Mouse (Mus musculus) gastrocnemius, postnatal 4 days (tissue): ENCODE data around the gene Map3k14. TPM values are rescaled to one million over a fixed set of nuclear protein-coding genes. Genes with fewer than 3 reads are reported as not detected.
"Not testable (repeated sequence)": the region's sequence is repeated elsewhere in the genome, so short reads cannot be mapped to it uniquely, and the experiment has no call there.

Experiments used
- DNase-seq, 2 experiments: peaks; one replicate each; pipeline ENCODE4 v3.0.0; 2021 to 2022; ENCODE audit warnings: low spot score in 2 of 2, mixed read lengths in 2 of 2
- long read RNA-seq, 2 experiments: library from polyadenylated mRNA; stranded (forward); transcript quantifications; one replicate each; pipeline ENCODE4 v2.0.0; 2021
- total RNA-seq, 2 experiments: library from RNA; stranded (reverse); gene quantifications; 2 replicates each; pipeline ENCODE4 v1.2.3; 2021

Map3k14 gene
- 1 to 10 TPM; 7.7 to 7.8 TPM for total RNA-seq
- long read RNA-seq, experiment 1, full-length matches to known transcripts = 2 of 6 reads
- long read RNA-seq, experiment 1, partial matches to known transcripts = 3 of 6 reads
- long read RNA-seq, experiment 1, other reads (novel, unspliced or antisense) = 1 of 6 reads
- long read RNA-seq, experiment 2, full-length matches to known transcripts = 3 of 6 reads
- long read RNA-seq, experiment 2, partial matches to known transcripts = 2 of 6 reads
- long read RNA-seq, experiment 2, other reads (novel, unspliced or antisense) = 1 of 6 reads

GRCm38 (mm10) chr11:103267346-103268219, at the start of gene Map3k14:
Gene Map3k14 (minus strand): TSS chr11:103267472.
- DNase-seq = peak; percentile 99 to 100

- DNase-seq = no peak
These were observed 48.1 kb upstream of the Map3k14 start for GRCm38 (mm10) chr11:103315379-103315778.

- DNase-seq = no peak
These were observed 47.6 kb upstream of the Map3k14 start for GRCm38 (mm10) chr11:103314736-103315374.

- DNase-seq = no peak
These were observed 46.3 kb upstream of the Map3k14 start for GRCm38 (mm10) chr11:103313542-103313941.

- DNase-seq = no peak
These were observed 45.5 kb upstream of the Map3k14 start for GRCm38 (mm10) chr11:103312655-103313255.

GRCm38 (mm10) chr11:103311960-103312611, 44.8 kb upstream of the Map3k14 start:
- DNase-seq = peak; percentile 57 to 75

- no peak for DNase-seq
These were observed 42.8 kb upstream of the Map3k14 start for GRCm38 (mm10) chr11:103309956-103310574.

GRCm38 (mm10) chr11:103307910-103308309, 40.6 kb upstream of the Map3k14 start:
- DNase-seq = peak; percentile 52 to 75

GRCm38 (mm10) chr11:103304525-103304924, 37.3 kb upstream of the Map3k14 start:
- no peak for DNase-seq

GRCm38 (mm10) chr11:103294772-103295171, 27.5 kb upstream of the Map3k14 start:
- DNase-seq = no peak

- peak in 1 of 2 experiments; percentile 64 for DNase-seq
These were observed 26.8 kb upstream of the Map3k14 start for GRCm38 (mm10) chr11:103294066-103294465.

GRCm38 (mm10) chr11:103292890-103293287, 25.6 kb upstream of the Map3k14 start:
- no peak for DNase-seq

- peak; percentile 58 to 77 for DNase-seq
These were observed 25.0 kb upstream of the Map3k14 start for GRCm38 (mm10) chr11:103292152-103292889.

GRCm38 (mm10) chr11:103290841-103291240, 23.6 kb upstream of the Map3k14 start:
- DNase-seq = not testable (repeated sequence)

- DNase-seq = peak in 1 of 2 experiments; percentile 37
These were observed 21.2 kb upstream of the Map3k14 start for GRCm38 (mm10) chr11:103288291-103288963.

GRCm38 (mm10) chr11:103286910-103287309, 19.6 kb upstream of the Map3k14 start:
- no peak for DNase-seq

GRCm38 (mm10) chr11:103285951-103286350, 18.7 kb upstream of the Map3k14 start:
- peak in 1 of 2 experiments; percentile 51 for DNase-seq

GRCm38 (mm10) chr11:103285276-103285675, 18.0 kb upstream of the Map3k14 start:
- DNase-seq = no peak

- DNase-seq = no peak
These were observed 14.5 kb upstream of the Map3k14 start for GRCm38 (mm10) chr11:103281784-103282183.
